Mouse (Mus musculus): ENCODE measurements around the gene Abtb2. TPM values are rescaled to one million over a fixed set of nuclear protein-coding genes. Genes with fewer than 3 reads are reported as not detected.

Abtb2 gene
- polyA plus RNA-seq, 1 experiment, result 16.1 TPM

- TF ChIP-seq TCF3 (IDR thresholded peaks at IDR 0.05; ENCODE audit: insufficient read length, low read depth) (no peak), POLR2AphosphoS2 (IDR thresholded peaks at IDR 0.05; ENCODE audit: insufficient read length, low read depth) (no peak), SRF (IDR thresholded peaks at IDR 0.05; ENCODE audit: control insufficient read depth, insufficient read length, low read depth) (no peak), MAX (IDR thresholded peaks at IDR 0.05; ENCODE audit: low read depth) (no peak), USF1 (IDR thresholded peaks at IDR 0.05; ENCODE audit: low read depth) (no peak), MYOD1 (IDR thresholded peaks at IDR 0.05; ENCODE audit: control insufficient read depth in 1 of 3, insufficient read length in 2 of 3, low read depth in 2 of 3) (no peak), CEBPB (IDR thresholded peaks at IDR 0.05; ENCODE audit: insufficient read depth, poor library complexity, severe bottlenecking) (no peak), REST (IDR thresholded peaks at IDR 0.05; ENCODE audit: insufficient read depth, insufficient read length) (no peak), TCF12 (IDR thresholded peaks at IDR 0.05; ENCODE audit: insufficient read depth, poor library complexity, severe bottlenecking) (no peak), POLR2A (IDR thresholded peaks at IDR 0.05; ENCODE audit: insufficient read length, low read depth) (no peak), E2F4 (IDR thresholded peaks at IDR 0.05; ENCODE audit: insufficient read depth) (no peak), MYOG (IDR thresholded peaks at IDR 0.05; ENCODE audit: control insufficient read depth in 1 of 3, insufficient read depth in 1 of 3, insufficient read length in 2 of 3, low read depth in 2 of 3) (no peak)
- Histone ChIP-seq H3K4me2 (ENCODE audit: low read depth) (no peak overlapping the region), H3K27me3 (ENCODE audit: control insufficient read depth, insufficient read depth, insufficient read length) (no peaks in the 10 kb centered on the region), H3K4me3 (no peak overlapping the region), H3K36me3 (ENCODE audit: control insufficient read depth, insufficient read depth) (no peaks in the 10 kb centered on the region), H3ac (ENCODE audit: control insufficient read depth, insufficient read length) (no peak overlapping the region), H3K79me2 (ENCODE audit: control insufficient read depth, insufficient read depth) (no peaks in the 10 kb centered on the region)
Measured at GRCm38 (mm10) chr2:103678433-103678832, 112.3 kb downstream of the Abtb2 start.

GRCm38 (mm10) chr2:103680364-103681110 is 114.4 kb downstream of the Abtb2 start:
- Histone ChIP-seq H3K79me2 (ENCODE audit: control insufficient read depth, insufficient read depth) (no peaks in the 10 kb centered on the region), H3ac (ENCODE audit: control insufficient read depth, insufficient read length) (no peak overlapping the region), H3K4me3 (no peak overlapping the region), H3K36me3 (ENCODE audit: control insufficient read depth, insufficient read depth) (no peaks in the 10 kb centered on the region), H3K4me2 (ENCODE audit: low read depth) (no peak overlapping the region), H3K27me3 (ENCODE audit: control insufficient read depth, insufficient read depth, insufficient read length) (no peaks in the 10 kb centered on the region)
- TF ChIP-seq POLR2A (IDR thresholded peaks at IDR 0.05; ENCODE audit: insufficient read length, low read depth) (no peak), REST (IDR thresholded peaks at IDR 0.05; ENCODE audit: insufficient read depth, insufficient read length) (no peak), MYOD1 (IDR thresholded peaks at IDR 0.05; ENCODE audit: control insufficient read depth in 1 of 3, insufficient read length in 2 of 3, low read depth in 2 of 3) (no peak), POLR2AphosphoS2 (IDR thresholded peaks at IDR 0.05; ENCODE audit: insufficient read length, low read depth) (no peak), SRF (IDR thresholded peaks at IDR 0.05; ENCODE audit: control insufficient read depth, insufficient read length, low read depth) (no peak), MYOG (IDR thresholded peaks at IDR 0.05; ENCODE audit: control insufficient read depth in 1 of 3, insufficient read depth in 1 of 3, insufficient read length in 2 of 3, low read depth in 2 of 3) (no peak), TCF3 (IDR thresholded peaks at IDR 0.05; ENCODE audit: insufficient read length, low read depth) (no peak), CEBPB (IDR thresholded peaks at IDR 0.05; ENCODE audit: insufficient read depth, poor library complexity, severe bottlenecking) (no peak), MAX (IDR thresholded peaks at IDR 0.05; ENCODE audit: low read depth) (no peak), TCF12 (IDR thresholded peaks at IDR 0.05; ENCODE audit: insufficient read depth, poor library complexity, severe bottlenecking) (no peak)

GRCm38 (mm10) chr2:103681149-103681548 is 115.0 kb downstream of the Abtb2 start:
- TF ChIP-seq REST (IDR thresholded peaks at IDR 0.05; ENCODE audit: insufficient read depth, insufficient read length), result no peak
- Histone ChIP-seq H3K4me3 (no peak overlapping the region), H3K79me2 (ENCODE audit: control insufficient read depth, insufficient read depth) (no peaks in the 10 kb centered on the region), H3K27me3 (ENCODE audit: control insufficient read depth, insufficient read depth, insufficient read length) (no peaks in the 10 kb centered on the region), H3K36me3 (ENCODE audit: control insufficient read depth, insufficient read depth) (no peaks in the 10 kb centered on the region), H3ac (ENCODE audit: control insufficient read depth, insufficient read length) (no peak overlapping the region), H3K4me2 (ENCODE audit: low read depth) (no peak overlapping the region)

- Histone ChIP-seq H3K27me3 (ENCODE audit: control insufficient read depth, insufficient read depth, insufficient read length) (no peaks in the 10 kb centered on the region), H3K4me3 (no peak overlapping the region), H3K4me2 (ENCODE audit: low read depth) (no peak overlapping the region), H3K79me2 (ENCODE audit: control insufficient read depth, insufficient read depth) (no peaks in the 10 kb centered on the region), H3K36me3 (ENCODE audit: control insufficient read depth, insufficient read depth) (no peaks in the 10 kb centered on the region), H3ac (ENCODE audit: control insufficient read depth, insufficient read length) (no peak overlapping the region)
- TF ChIP-seq MYOD1 (IDR thresholded peaks at IDR 0.05; ENCODE audit: control insufficient read depth in 1 of 3, insufficient read length in 2 of 3, low read depth in 2 of 3) (no peak), USF1 (IDR thresholded peaks at IDR 0.05; ENCODE audit: low read depth) (no peak), CEBPB (IDR thresholded peaks at IDR 0.05; ENCODE audit: insufficient read depth, poor library complexity, severe bottlenecking) (no peak)
Measured at GRCm38 (mm10) chr2:103682261-103682722, 116.2 kb downstream of the Abtb2 start.

- no peak overlapping the region for H3K4me2 ChIP-seq (ENCODE audit: low read depth)
- H3K36me3 ChIP-seq (ENCODE audit: control insufficient read depth, insufficient read depth), result no peaks in the 10 kb centered on the region
- H3K4me3 ChIP-seq, result no peak overlapping the region
- TF ChIP-seq POLR2AphosphoS2 (IDR thresholded peaks at IDR 0.05; ENCODE audit: insufficient read length, low read depth), result no peak
- TF ChIP-seq SRF (IDR thresholded peaks at IDR 0.05; ENCODE audit: control insufficient read depth, insufficient read length, low read depth), result no peak
- no peak for TF ChIP-seq TCF12 (IDR thresholded peaks at IDR 0.05; ENCODE audit: insufficient read depth, poor library complexity, severe bottlenecking)
- no peak for TF ChIP-seq MYOD1 (IDR thresholded peaks at IDR 0.05; ENCODE audit: control insufficient read depth in 1 of 3, insufficient read length in 2 of 3, low read depth in 2 of 3)
- TF ChIP-seq E2F4 (IDR thresholded peaks at IDR 0.05; ENCODE audit: insufficient read depth), result no peak
- TF ChIP-seq TCF3 (IDR thresholded peaks at IDR 0.05; ENCODE audit: insufficient read length, low read depth), result no peak
- TF ChIP-seq USF1 (IDR thresholded peaks at IDR 0.05; ENCODE audit: low read depth), result no peak
- no peak for TF ChIP-seq MAX (IDR thresholded peaks at IDR 0.05; ENCODE audit: low read depth)
- no peak for TF ChIP-seq POLR2A (IDR thresholded peaks at IDR 0.05; ENCODE audit: insufficient read length, low read depth)
- no peak for TF ChIP-seq MYOG (IDR thresholded peaks at IDR 0.05; ENCODE audit: control insufficient read depth in 1 of 3, insufficient read depth in 1 of 3, insufficient read length in 2 of 3, low read depth in 2 of 3)
- no peak for TF ChIP-seq CEBPB (IDR thresholded peaks at IDR 0.05; ENCODE audit: insufficient read depth, poor library complexity, severe bottlenecking)
- TF ChIP-seq REST (IDR thresholded peaks at IDR 0.05; ENCODE audit: insufficient read depth, insufficient read length), result no peak
- no peaks in the 10 kb centered on the region for H3K27me3 ChIP-seq (ENCODE audit: control insufficient read depth, insufficient read depth, insufficient read length)
- no peak overlapping the region for H3ac ChIP-seq (ENCODE audit: control insufficient read depth, insufficient read length)
- no peaks in the 10 kb centered on the region for H3K79me2 ChIP-seq (ENCODE audit: control insufficient read depth, insufficient read depth)
Measured at GRCm38 (mm10) chr2:103682927-103683442, 116.9 kb downstream of the Abtb2 start.
